Mouse (Mus musculus) liver, postnatal 0 days (tissue): Measurements from ENCODE around the gene Scd4. TPM values are rescaled to one million over a fixed set of nuclear protein-coding genes. Genes with fewer than 3 reads are reported as not detected.

Experiments used
- ATAC-seq: fragments of 200-750 bp; cut with Nextera tagmentation; 2 replicates; pipeline ENCODE4 v1.8.0; 2017; ENCODE audit warnings: mild to moderate bottlenecking, moderate library complexity
- DNase-seq: peaks from one replicate; pipeline ENCODE4 v3.0.0-alpha.2; 2016
- H3K27ac ChIP-seq: fragments of 300-500 bp; sonication (generic); 2 replicates; pipeline ENCODE4 v1.5.1; 2014; ENCODE audit warnings: antibody characterized with exemption, moderate library complexity, mild to moderate bottlenecking, low read depth
- H3K27me3 ChIP-seq: fragments of 300-500 bp; sonication (generic); 2 replicates; pipeline ENCODE4 v1.6.1; 2014; ENCODE audit warnings: low read length, control low read depth, mixed read lengths; ENCODE audit not compliant: insufficient read depth
- H3K36me3 ChIP-seq: fragments of 300-500 bp; sonication (generic); replicated peaks from 2 replicates; pipeline ENCODE4 v1.6.1; 2014; ENCODE audit warnings: mild to moderate bottlenecking, control low read depth, low read length, moderate library complexity, mixed read lengths; ENCODE audit not compliant: insufficient read depth
- H3K4me1 ChIP-seq: fragments of 300-500 bp; sonication (generic); 2 replicates; pipeline ENCODE4 v1.6.1; 2014; ENCODE audit warnings: antibody characterized with exemption, mild to moderate bottlenecking, control low read depth; ENCODE audit not compliant: insufficient read depth
- H3K4me2 ChIP-seq: fragments of 300-500 bp; sonication (generic); 2 replicates; pipeline ENCODE4 v1.6.1; 2014; ENCODE audit warnings: low read depth, mild to moderate bottlenecking, low read length, moderate library complexity, mixed read lengths
- H3K4me3 ChIP-seq: fragments of 300-500 bp; sonication (generic); 2 replicates; pipeline ENCODE4 v1.5.1; 2014; ENCODE audit warnings: low read depth, low read length
- H3K9ac ChIP-seq: fragments of 300-500 bp; sonication (generic); replicated peaks from 2 replicates; pipeline ENCODE4 v1.6.1; 2014; ENCODE audit warnings: mild to moderate bottlenecking, moderate library complexity
- H3K9me3 ChIP-seq: fragments of 300-500 bp; sonication (generic); 2 replicates; pipeline ENCODE4 v1.6.1; 2016; ENCODE audit warnings: mild to moderate bottlenecking, control low read depth, low read length, mixed read lengths
- CTCF ChIP-seq: sonication (generic); IDR thresholded peaks from 2 replicates; pipeline ENCODE4 v1.5.1; 2016; ENCODE audit warnings: antibody characterized with exemption, low read depth
- EP300 ChIP-seq: IDR thresholded peaks from 2 replicates; pipeline ENCODE4 v1.6.1; 2016; ENCODE audit warnings: antibody characterized with exemption, low read depth, mild to moderate bottlenecking
- WGBS: fragments of 180-500 bp; shearing (Covaris S2); extraction: QIAGEN DNeasy Blood & Tissue Kit; methylation state at CpG from one replicate; pipeline ENCODE4 v1.1.7; 2014; ENCODE audit not compliant: insufficient replicate concordance; 5-methylcytosine and 5-hydroxymethylcytosine counted together
- polyA plus RNA-seq: library from polyadenylated mRNA; unstranded; fragments of >200 nt; fragmentation: Nextera tagmentation; extraction: Ambion mirVana; gene quantifications from 2 replicates; pipeline ENCODE4 v1.2.1, GENCODE M21; 2015

Scd4 gene
- polyA plus RNA-seq, 1 experiment from 2014 or later: not detected

- peak; percentile 84 for DNase-seq
- Histone ChIP-seq H3K9ac (no peak overlapping the region), H3K4me1 (no peaks in the 10 kb centered on the region; the same call in 1 of the 2 replicates), H3K27me3 (no peaks in the 10 kb centered on the region), H3K9me3 (no peaks in the 10 kb centered on the region), H3K36me3 (no peaks in the 10 kb centered on the region), H3K4me3 (no peak overlapping the region), H3K27ac (no peak overlapping the region), H3K4me2 (no peak overlapping the region)
- 11% methylated on average over 6 of the region's 6 CpGs for WGBS
- TF ChIP-seq CTCF (peak; percentile 94), EP300 (no peak)
- peak; percentile 86 for ATAC-seq
Observed at GRCm38 (mm10) chr19:44372969-44373368, 40.1 kb downstream of the Scd4 start.

- peaks cover 4% of the 10 kb centered on the region; the same call in 1 of the 2 replicates for H3K4me1 ChIP-seq
- no peak overlapping the region for H3K4me2 ChIP-seq
- peak; percentile 49 for DNase-seq
- no peaks in the 10 kb centered on the region for H3K36me3 ChIP-seq
- H3K27ac ChIP-seq: peak overlapping the region; percentile 67
- H3K4me3 ChIP-seq: no peak overlapping the region
- 47% methylated on average over 3 of the region's 3 CpGs for WGBS
- no peaks in the 10 kb centered on the region for H3K27me3 ChIP-seq
- ATAC-seq: no peak
- H3K9me3 ChIP-seq: no peaks in the 10 kb centered on the region
- no peak overlapping the region for H3K9ac ChIP-seq
- peak; percentile 26; the same call in 1 of the 2 replicates for TF ChIP-seq EP300
- no peak for TF ChIP-seq CTCF
Observed at GRCm38 (mm10) chr19:44376511-44376951, 43.6 kb downstream of the Scd4 start.

- Histone ChIP-seq H3K4me2 (no peak overlapping the region), H3K36me3 (no peaks in the 10 kb centered on the region), H3K27me3 (no peaks in the 10 kb centered on the region), H3K9me3 (no peaks in the 10 kb centered on the region), H3K27ac (peak overlapping the region; percentile 67), H3K4me1 (peaks cover 4% of the 10 kb centered on the region; the same call in 1 of the 2 replicates), H3K4me3 (no peak overlapping the region), H3K9ac (no peak overlapping the region)
- 46% methylated on average over 4 of the region's 5 CpGs for WGBS
- ATAC-seq: peak; percentile 26; the same call in 1 of the 2 replicates
- TF ChIP-seq CTCF (no peak), EP300 (no peak)
- DNase-seq: peak; percentile 30
Observed at GRCm38 (mm10) chr19:44377629-44378375, 44.9 kb downstream of the Scd4 start.

- Histone ChIP-seq H3K27me3 (no peaks in the 10 kb centered on the region), H3K4me1 (peaks cover 4% of the 10 kb centered on the region; the same call in 1 of the 2 replicates), H3K9me3 (no peaks in the 10 kb centered on the region), H3K27ac (no peak overlapping the region), H3K9ac (no peak overlapping the region), H3K36me3 (no peaks in the 10 kb centered on the region), H3K4me2 (no peak overlapping the region), H3K4me3 (no peak overlapping the region)
- TF ChIP-seq CTCF: no peak
- TF ChIP-seq EP300: no peak
- DNase-seq (no peak), ATAC-seq (no peak)
Observed at GRCm38 (mm10) chr19:44379090-44379489, 46.2 kb downstream of the Scd4 start.

GRCm38 (mm10) chr19:44380065-44380464 lies 47.2 kb downstream of the Scd4 start:
- DNase-seq (no peak), ATAC-seq (peak; percentile 90)
- WGBS: 57% methylated on average over 4 of the region's 4 CpGs
- Histone ChIP-seq H3K27ac (0 out of 2 replicates have a peak overlapping the region, but pooled peaks have one; percentile 36), H3K4me1 (peaks cover 4% of the 10 kb centered on the region; the same call in 1 of the 2 replicates), H3K36me3 (no peaks in the 10 kb centered on the region), H3K9me3 (no peaks in the 10 kb centered on the region), H3K27me3 (no peaks in the 10 kb centered on the region), H3K4me3 (no peak overlapping the region), H3K4me2 (no peak overlapping the region), H3K9ac (no peak overlapping the region)
- TF ChIP-seq CTCF (no peak), EP300 (peak; percentile 68; the same call in 1 of the 2 replicates)

GRCm38 (mm10) chr19:44382682-44383321 lies 49.9 kb downstream of the Scd4 start:
- H3K27me3 ChIP-seq: no peaks in the 10 kb centered on the region
- no peak overlapping the region for H3K4me2 ChIP-seq
- no peaks in the 10 kb centered on the region for H3K36me3 ChIP-seq
- ATAC-seq: no peak
- no peak for DNase-seq
- 84% methylated on average over 12 of the region's 12 CpGs for WGBS
- no peak overlapping the region for H3K9ac ChIP-seq
- TF ChIP-seq CTCF: no peak
- no peak for TF ChIP-seq EP300
- no peak overlapping the region for H3K27ac ChIP-seq
- no peak overlapping the region for H3K4me3 ChIP-seq
- peaks cover 24% of the 10 kb centered on the region for H3K4me1 ChIP-seq
- H3K9me3 ChIP-seq: no peaks in the 10 kb centered on the region
